Mouse (Mus musculus) heart, adult 2 months (tissue): Measurements from ENCODE around the gene Pik3cd. TPM values are rescaled to one million over a fixed set of nuclear protein-coding genes. Genes with fewer than 3 reads are reported as not detected.
A peak's percentile ranks its signal among the peaks of the same experiment; 100 is the strongest.

Source experiments
- DNase-seq, 2 experiments: peaks; one replicate each; pipeline ENCODE4 v3.0.0; 2021
- H3K27ac ChIP-seq: fragments of 200-600 bp; 2 replicates; pipeline ENCODE4 v1.8.1; 2022
- H3K27me3 ChIP-seq: fragments of 200-500 bp; 2 replicates; pipeline ENCODE4 v1.6.1; 2012; ENCODE audit warnings: mild to moderate bottlenecking, low read length, inconsistent platforms, mixed read lengths; ENCODE audit not compliant: control insufficient read depth, insufficient read depth
- H3K36me3 ChIP-seq: fragments of 200-500 bp; 2 replicates; pipeline ENCODE4 v1.6.1; 2012; ENCODE audit warnings: low read length, inconsistent platforms; ENCODE audit not compliant: control insufficient read depth, insufficient read depth
- H3K4me1 ChIP-seq: fragments of 200-500 bp; 2 replicates; pipeline ENCODE4 v1.6.1; 2011; ENCODE audit warnings: low read length; ENCODE audit not compliant: control insufficient read depth, insufficient read depth
- H3K4me3 ChIP-seq: fragments of 200-600 bp; 2 replicates; pipeline ENCODE4 v1.8.1; 2022
- H3K79me2 ChIP-seq: fragments of 200-500 bp; replicated peaks from 2 replicates; pipeline ENCODE4 v1.6.1; 2012; ENCODE audit warnings: mild to moderate bottlenecking, inconsistent platforms, low read length, moderate library complexity, mixed read lengths; ENCODE audit not compliant: control insufficient read depth, insufficient read depth
- H3K9ac ChIP-seq: fragments of 200-500 bp; 2 replicates; pipeline ENCODE4 v1.6.1; 2012; ENCODE audit warnings: low read depth, mild to moderate bottlenecking, control low read depth, inconsistent platforms, low read length, mixed read lengths
- CTCF ChIP-seq: fragments of 200-600 bp; IDR thresholded peaks from 2 replicates; pipeline ENCODE4 v1.8.1; 2022; ENCODE audit warnings: antibody characterized with exemption, mild to moderate bottlenecking, moderate library complexity
- EP300 ChIP-seq: fragments of 200-500 bp; IDR thresholded peaks from 2 replicates; pipeline ENCODE4 v1.6.1; 2011; ENCODE audit warnings: low read depth, low read length, control low read depth; ENCODE audit not compliant: insufficient read depth
- POLR2A ChIP-seq: fragments of 200-500 bp; IDR thresholded peaks from 2 replicates; pipeline ENCODE4 v1.6.1; 2011; ENCODE audit warnings: mild to moderate bottlenecking, low read depth, low read length, control low read depth; ENCODE audit not compliant: insufficient read depth
- WGBS: fragments of 180-500 bp; shearing (Covaris S2); methylation state at CpG from one replicate; pipeline ENCODE4 v1.1.7; 2018; 5-methylcytosine and 5-hydroxymethylcytosine counted together
- intact Hi-C: fragments of 180-260 bp; cut with DNase I; formaldehyde crosslinking; loops from one replicate; pipeline ENCODE4 v1.15.1; 2025
- polyA plus RNA-seq: library from polyadenylated mRNA; depleted of rRNA; stranded (reverse); fragments of >200 nt; gene quantifications from 2 replicates; pipeline ENCODE4 v1.2.3, GENCODE M21; 2012
- total RNA-seq, 2 experiments: library from RNA; stranded (reverse); gene quantifications; 2 replicates each; pipeline ENCODE4 v1.2.3; 2021

Gene Pik3cd
- total and polyA plus RNA-seq, 3 experiments: 3.4 to 4.7 (median 4.2) TPM

DNA sequence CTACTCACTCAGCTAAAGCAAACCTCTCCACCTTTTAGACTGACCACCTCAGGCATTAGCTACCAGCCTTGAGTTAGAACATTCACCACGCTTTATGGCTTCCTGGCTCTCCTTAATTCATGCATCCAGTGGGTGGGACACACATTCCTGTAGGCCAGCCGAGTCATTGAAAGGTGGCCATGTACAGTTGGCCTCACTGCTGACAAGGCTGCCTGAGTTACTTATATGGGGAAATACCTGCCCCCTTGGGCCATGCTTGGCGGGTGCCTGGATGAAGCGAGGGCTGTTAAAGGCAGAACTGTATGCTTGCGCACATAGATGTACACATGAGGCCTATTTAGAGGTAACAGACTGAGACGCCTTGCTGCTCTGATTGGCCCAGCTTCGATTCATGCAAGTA is 37.9 kb upstream of the Pik3cd start:
- no peak overlapping the region for H3K4me3 ChIP-seq
- no peak overlapping the region for H3K27ac ChIP-seq
- DNase-seq: no peak
- TF ChIP-seq POLR2A: no peak
- no peak for TF ChIP-seq CTCF
- no peak for TF ChIP-seq EP300
- no peak overlapping the region for H3K9ac ChIP-seq
- intact Hi-C loops: no loop called here
- H3K4me1 ChIP-seq: peaks cover 13% of the 10 kb centered on the region
- H3K36me3 ChIP-seq: no peaks in the 10 kb centered on the region
- H3K79me2 ChIP-seq: no peaks in the 10 kb centered on the region
- WGBS: 92% methylated on average over 7 of the region's 7 CpGs
- no peaks in the 10 kb centered on the region for H3K27me3 ChIP-seq

- Histone ChIP-seq H3K27ac (no peak overlapping the region), H3K9ac (no peak overlapping the region), H3K4me1 (peaks cover 21% of the 10 kb centered on the region), H3K4me3 (no peak overlapping the region), H3K79me2 (no peaks in the 10 kb centered on the region), H3K36me3 (no peaks in the 10 kb centered on the region), H3K27me3 (no peaks in the 10 kb centered on the region)
- intact Hi-C loops: no loop called here
- no peak for TF ChIP-seq POLR2A
- no peak for DNase-seq
- 62% methylated on average over 5 of the region's 5 CpGs for WGBS
Measured at GRCm38 (mm10) chr4:149739478-149739877, 37.1 kb upstream of the Pik3cd start.

DNA sequence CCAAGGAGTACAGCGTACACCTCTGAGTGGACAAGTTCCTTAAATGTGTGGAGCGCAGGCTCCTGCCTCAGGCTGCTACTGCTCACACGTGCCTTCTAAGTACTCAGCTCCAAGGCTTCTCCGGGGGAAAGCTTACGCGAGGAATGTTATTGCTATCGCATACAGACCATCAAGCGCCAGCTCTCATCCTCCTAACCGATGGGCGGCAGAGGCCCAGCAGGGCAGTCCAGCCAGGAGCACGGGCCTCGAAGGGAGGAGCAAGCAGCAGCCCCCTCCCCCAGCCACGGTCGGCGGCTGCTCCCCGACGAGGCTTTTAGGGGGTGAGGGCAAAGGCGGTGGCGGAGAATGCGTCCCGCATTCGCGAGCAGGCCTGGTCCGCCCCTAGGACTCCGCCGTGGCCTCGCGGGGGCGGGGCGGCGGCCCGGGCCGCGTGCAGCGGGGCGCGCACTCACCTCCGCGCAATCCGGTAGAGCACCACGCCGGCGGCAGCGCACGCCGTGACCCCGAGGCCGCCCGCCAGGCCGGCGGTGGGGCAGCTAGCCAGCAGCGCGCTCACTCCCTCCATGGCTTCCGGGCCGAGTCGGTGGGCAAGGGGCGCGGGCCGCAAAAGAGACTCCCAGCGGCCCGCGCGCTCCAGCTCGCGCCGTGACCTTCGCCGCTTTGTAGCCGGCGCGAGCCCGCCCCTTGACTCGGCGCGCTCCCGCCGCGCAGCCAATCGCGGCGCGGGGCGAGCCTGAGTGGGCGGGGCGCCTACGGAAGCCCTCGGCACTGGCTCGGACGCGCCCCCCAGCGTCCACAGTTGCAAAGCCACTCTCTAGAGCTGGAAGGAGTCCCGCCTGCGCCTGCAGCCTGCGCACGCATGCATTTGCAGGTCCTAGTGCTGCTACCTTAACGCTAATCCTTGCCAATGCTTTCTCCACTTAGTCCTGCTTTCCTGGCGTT is 35.3 kb upstream of the Pik3cd start, which contains the start of gene Tmem201:
Gene Tmem201, minus strand, starts transcription at position 662 of the 942 bp plus-strand sequence.
- Histone ChIP-seq H3K27me3 (no peaks in the 10 kb centered on the region), H3K36me3 (no peaks in the 10 kb centered on the region), H3K27ac (peak within 1 kb of the TSS; percentile 91), H3K79me2 (no peaks in the 10 kb centered on the region), H3K4me3 (peak within 1 kb of the TSS; percentile 83), H3K9ac (peak within 1 kb of the TSS; percentile 82), H3K4me1 (peaks cover 35% of the 10 kb centered on the region)
- WGBS: under 1% methylated on average over 97 of the region's 97 CpGs
- TF ChIP-seq EP300 (0 out of 2 replicates have a peak, but pooled peaks have one; percentile 63), CTCF (peak; percentile 99), POLR2A (peak; percentile 32)
- intact Hi-C loops: loop anchor here (1.0 kb wide), 1 partner anchor 13 kb away; no protein-coding TSS in a partner anchor
- peak; percentile 95 to 97 for DNase-seq

GRCm38 (mm10) chr4:149736581-149736980 is 34.2 kb upstream of the Pik3cd start:
- Histone ChIP-seq H3K36me3 (no peaks in the 10 kb centered on the region), H3K4me3 (peak overlapping the region; percentile 83; the same call in 1 of the 2 replicates), H3K27ac (peak overlapping the region; percentile 91), H3K9ac (peak overlapping the region; percentile 82), H3K79me2 (no peaks in the 10 kb centered on the region; the same call in 1 of the 2 replicates), H3K4me1 (peaks cover 43% of the 10 kb centered on the region), H3K27me3 (no peaks in the 10 kb centered on the region)
- 12% methylated on average over 4 of the region's 4 CpGs for WGBS
- intact Hi-C loops: no loop called here
- DNase-seq: peak; percentile 78 to 85
- TF ChIP-seq EP300: 0 out of 2 replicates have a peak, but pooled peaks have one; percentile 37
- no peak for TF ChIP-seq CTCF

GRCm38 (mm10) chr4:149735624-149736250 is 33.4 kb upstream of the Pik3cd start:
- H3K36me3 ChIP-seq: no peaks in the 10 kb centered on the region
- intact Hi-C loops: no loop called here
- WGBS: 48% methylated on average over 5 of the region's 5 CpGs
- H3K79me2 ChIP-seq: peaks cover 2% of the 10 kb centered on the region
- DNase-seq: no peak
- H3K4me3 ChIP-seq: no peak overlapping the region
- peaks cover 49% of the 10 kb centered on the region for H3K4me1 ChIP-seq
- peak overlapping the region; percentile 91 for H3K27ac ChIP-seq
- H3K9ac ChIP-seq: no peak overlapping the region
- TF ChIP-seq CTCF (no peak), POLR2A (no peak), EP300 (no peak)
- H3K27me3 ChIP-seq: no peaks in the 10 kb centered on the region
